Mouse (Mus musculus) thymus, postnatal 0 days (tissue): ENCODE measurements around the gene Gm1113. TPM values are rescaled to one million over a fixed set of nuclear protein-coding genes. Genes with fewer than 3 reads are reported as not detected.
A peak's percentile ranks its signal among the peaks of the same experiment; 100 is the strongest.

Source experiments
- DNase-seq: peaks from one replicate; pipeline ENCODE4 v3.0.0-alpha.2; 2015; ENCODE audit warnings: low spot score
- polyA plus RNA-seq: library from polyadenylated mRNA; unstranded; fragments of >200 nt; fragmentation: Nextera tagmentation; extraction: Ambion mirVana; gene quantifications from 2 replicates; pipeline ENCODE4 v1.2.1, GENCODE M21; 2015

Gene Gm1113
- polyA plus RNA-seq, 1 experiment from 2014 or later: 0.07 TPM

- no peak for DNase-seq
Measured at GRCm38 (mm10) chr9:35482014-35482898, 35.8 kb downstream of the Gm1113 start.

GRCm38 (mm10) chr9:35479456-35479855 lies 38.6 kb downstream of the Gm1113 start:
- no peak for DNase-seq

DNA sequence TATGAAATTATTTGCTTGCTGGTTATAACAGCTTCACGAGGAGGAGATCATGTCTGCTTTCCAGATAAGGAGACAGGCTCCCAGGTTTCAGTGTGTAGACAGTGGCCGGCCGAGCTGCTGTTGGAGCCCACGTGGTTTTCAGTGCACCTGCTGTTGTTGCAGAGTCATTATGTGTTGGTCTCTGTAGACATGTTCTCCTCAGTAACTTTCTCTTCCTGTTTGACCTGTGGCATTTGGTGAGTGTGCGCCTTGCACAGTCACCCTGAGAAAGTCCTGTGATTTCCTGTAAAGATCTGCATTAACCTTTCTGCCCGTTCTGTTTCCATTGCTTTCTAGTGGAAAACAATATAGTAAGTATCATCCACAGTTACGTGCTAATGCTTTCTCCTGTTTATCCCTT lies 42.7 kb downstream of the Gm1113 start:
- no peak for DNase-seq

DNA sequence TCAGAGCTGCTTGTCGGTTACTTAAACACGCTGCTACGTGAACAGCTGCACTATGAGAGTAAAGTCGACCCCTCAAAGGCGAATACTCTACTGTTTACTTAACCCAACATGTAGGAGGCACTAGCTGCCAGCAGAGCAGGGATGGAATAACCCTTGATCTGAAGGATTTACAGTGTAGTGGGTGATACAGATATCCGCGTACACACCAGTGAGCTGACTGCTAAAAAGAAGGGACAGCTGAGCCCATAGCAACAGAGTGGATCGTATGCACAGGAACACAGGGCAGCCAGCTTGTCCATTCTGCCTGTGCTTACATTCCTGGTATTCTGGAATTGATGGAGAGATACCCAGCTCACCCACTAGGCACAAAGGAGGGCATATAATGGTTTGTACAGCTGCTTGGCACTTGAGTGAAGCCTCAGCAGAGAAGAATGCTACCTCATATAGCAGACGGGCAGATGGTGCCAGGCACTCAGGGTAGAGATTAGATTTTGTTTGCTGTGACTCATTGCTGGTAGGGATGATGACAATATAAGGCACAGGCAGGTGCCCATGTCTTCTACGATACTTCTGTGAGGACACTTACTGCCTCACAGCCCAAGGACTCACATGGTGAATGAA lies 43.9 kb downstream of the Gm1113 start:
- DNase-seq: no peak

DNA sequence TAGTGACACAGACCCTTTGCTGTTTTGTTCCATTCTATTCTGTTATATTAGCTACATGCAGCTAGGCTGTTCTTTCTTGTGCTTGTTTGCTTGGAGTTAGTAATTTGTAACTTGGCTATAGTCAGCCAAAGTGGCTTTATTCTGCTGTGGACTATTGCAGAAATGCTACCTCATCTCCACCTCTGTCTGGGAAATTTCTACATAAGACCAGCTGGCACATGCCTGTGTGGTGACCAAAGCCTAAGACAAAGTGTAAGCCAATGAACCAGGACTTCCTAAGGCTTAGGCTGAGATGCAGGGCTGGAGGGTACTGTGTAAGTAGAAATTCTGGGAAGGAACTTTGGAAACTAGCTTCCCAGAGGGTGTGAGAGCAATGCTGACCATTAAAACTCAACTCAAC lies 49.2 kb downstream of the Gm1113 start:
- DNase-seq: no peak

GRCm38 (mm10) chr9:35467264-35467817 lies 50.7 kb downstream of the Gm1113 start:
- no peak for DNase-seq

- peak; percentile 20 for DNase-seq
Measured at GRCm38 (mm10) chr9:35459594-35459993, 58.5 kb downstream of the Gm1113 start.

Other genes with a start within 250 kb of the Gm1113 start
- gene Cdon, start 97.1 kb downstream of the Gm1113 start, polyA plus RNA-seq: 1.5 and 2.0 TPM in 2 replicates
- 0.18 and 0.31 TPM in 2 replicates for gene Ddx25, start 40.3 kb upstream of the Gm1113 start, polyA plus RNA-seq
- gene Pus3, start 40.3 kb upstream of the Gm1113 start, polyA plus RNA-seq: 26.6 and 27.7 TPM in 2 replicates
- gene Pate2, start 52.0 kb upstream of the Gm1113 start, polyA plus RNA-seq: 0.78 and 1.3 TPM in 2 replicates
- gene Hyls1, start 52.1 kb upstream of the Gm1113 start, polyA plus RNA-seq: 19.4 and 21.6 TPM in 2 replicates
- 0.17 TPM in 1 of 2 replicates, not detected in the other for gene Pate4, start 93.7 kb upstream of the Gm1113 start, polyA plus RNA-seq
- gene Pate3, start 129.9 kb upstream of the Gm1113 start, polyA plus RNA-seq: not detected in 2 replicates
- not detected in 2 replicates for gene Pate1, start 169.1 kb upstream of the Gm1113 start, polyA plus RNA-seq
- gene Gm17677, start 222.8 kb upstream of the Gm1113 start, polyA plus RNA-seq: not detected in 2 replicates